Mouse (Mus musculus): ENCODE data around the gene Eno3. TPM values are rescaled to one million over a fixed set of nuclear protein-coding genes. Genes with fewer than 3 reads are reported as not detected.

Gene Eno3
- 100 to 1,000 TPM in 1 of 2 experiments, 10 to 100 TPM in 1; 89.5 to 224 TPM for total RNA-seq (2021)
- long read RNA-seq, experiment 1, transcript Eno3-201 (12 exons, 1,454 nt): major isoform, 80 of 181 reads
- long read RNA-seq, experiment 1, transcript Eno3-202 (12 exons, 1,564 nt): minor isoform, 41 of 181 reads
- long read RNA-seq, experiment 1, transcript Eno3-206 (11 exons, 1,461 nt): minor isoform, 20 of 181 reads
- long read RNA-seq, experiment 1, partial matches to known transcripts: 21 of 181 reads
- long read RNA-seq, experiment 1, other reads (novel, unspliced or antisense): 19 of 181 reads
- long read RNA-seq, experiment 2, transcript Eno3-206 (11 exons, 1,461 nt): minor isoform, 10 of 122 reads
- long read RNA-seq, experiment 2, transcript Eno3-202 (12 exons, 1,564 nt): minor isoform, 34 of 122 reads
- long read RNA-seq, experiment 2, transcript Eno3-201 (12 exons, 1,454 nt): major isoform, 57 of 122 reads
- long read RNA-seq, experiment 2, partial matches to known transcripts: 10 of 122 reads
- long read RNA-seq, experiment 2, other reads (novel, unspliced or antisense): 11 of 122 reads

DNA sequence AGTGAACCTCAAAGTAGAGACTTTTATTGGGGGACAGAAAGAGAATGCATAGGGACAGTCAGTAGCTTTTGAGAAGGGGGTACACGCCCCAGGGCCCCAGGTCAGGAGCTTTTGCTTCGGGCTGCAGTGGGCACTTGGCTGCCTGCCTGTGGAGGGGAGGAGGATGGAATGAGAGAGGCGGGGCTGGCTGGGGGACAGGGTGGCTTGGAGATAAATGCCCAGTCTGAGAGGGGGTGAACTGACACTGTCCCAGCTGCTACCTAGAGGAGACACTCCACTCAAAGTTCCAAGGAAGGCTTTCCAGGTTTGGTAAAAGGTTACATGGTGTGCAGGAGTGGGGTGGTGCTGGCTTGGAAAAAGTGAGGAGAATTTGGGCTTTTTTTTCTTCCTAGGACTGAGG is at the start of gene Eno3:
Gene Eno3, plus strand, starts transcription at position 239 of the 400 bp plus-strand sequence.
- peak; percentile 46 for DNase-seq

DNA sequence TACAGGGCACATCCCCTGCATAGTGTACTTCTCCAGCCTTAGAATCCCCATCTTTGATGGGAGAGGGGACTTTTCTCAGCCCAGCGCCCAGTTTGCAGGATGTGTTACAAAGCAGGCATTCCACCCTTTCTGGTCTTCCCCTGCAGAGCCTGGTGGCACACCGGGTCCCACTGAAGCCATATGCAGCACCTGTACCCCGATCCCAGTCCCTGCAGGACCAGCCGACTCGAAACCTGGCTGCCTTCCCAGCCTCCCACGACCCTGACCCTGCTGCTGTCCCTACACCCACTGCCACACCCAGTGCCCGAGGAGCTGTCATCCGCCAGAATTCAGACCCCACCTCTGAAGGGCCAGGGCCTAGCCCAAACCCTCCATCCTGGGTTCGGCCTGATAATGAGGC is 49.4 kb upstream of the Eno3 start:
- DNase-seq: no peak

DNA sequence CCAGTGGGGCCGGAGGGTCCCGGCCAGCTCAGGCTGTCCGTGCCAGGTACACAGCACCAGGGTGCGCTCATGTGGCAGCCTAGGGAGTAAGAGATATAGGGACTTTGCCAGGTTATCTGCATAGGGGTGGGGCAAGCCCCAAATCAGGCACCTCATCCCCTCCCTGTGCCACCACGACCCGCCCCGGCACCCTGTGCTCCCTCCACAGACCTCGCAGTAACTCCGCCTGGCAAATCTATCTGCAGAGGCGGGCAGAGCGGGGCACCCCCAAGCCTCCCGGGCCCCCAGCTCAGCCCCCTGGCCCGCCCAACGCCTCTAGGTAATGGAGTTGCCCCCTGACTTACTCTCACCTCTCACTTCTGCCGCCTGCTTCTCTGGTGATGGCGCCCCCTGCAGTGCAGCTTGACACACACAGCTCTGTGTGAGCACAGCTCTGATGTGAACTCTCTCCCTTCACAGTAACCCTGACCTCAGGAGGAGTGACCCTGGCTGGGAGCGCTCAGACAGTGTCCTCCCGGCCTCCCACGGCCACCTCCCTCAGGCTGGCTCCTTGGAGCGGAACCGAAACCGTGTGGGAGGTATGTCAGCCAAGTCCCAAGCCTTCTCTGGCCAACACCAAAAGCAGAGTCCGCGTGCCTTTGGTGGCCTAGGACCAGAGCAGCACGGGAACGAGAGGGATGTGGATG is 48.5 kb upstream of the Eno3 start:
- peak; percentile 46 for DNase-seq

DNA sequence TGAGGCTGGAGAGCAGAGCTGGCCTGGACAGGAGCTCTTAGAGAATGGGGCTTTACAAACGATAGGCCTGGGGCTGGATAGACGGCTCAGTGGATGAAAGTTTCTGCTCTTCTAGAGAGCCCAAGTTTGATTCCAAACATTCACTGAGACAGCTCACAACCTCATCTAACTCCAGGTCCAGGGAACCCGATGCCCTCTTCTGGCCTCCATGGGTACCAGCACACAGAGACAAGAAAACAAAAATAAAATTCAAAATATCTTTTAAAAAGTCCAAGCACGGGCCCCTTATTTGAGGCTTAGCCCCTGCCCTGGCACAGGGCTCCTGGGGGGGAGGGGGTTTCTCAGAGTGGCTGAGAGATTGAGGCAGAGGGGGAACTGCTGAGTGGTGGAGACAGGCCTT is 46.2 kb upstream of the Eno3 start:
- no peak for DNase-seq

DNA sequence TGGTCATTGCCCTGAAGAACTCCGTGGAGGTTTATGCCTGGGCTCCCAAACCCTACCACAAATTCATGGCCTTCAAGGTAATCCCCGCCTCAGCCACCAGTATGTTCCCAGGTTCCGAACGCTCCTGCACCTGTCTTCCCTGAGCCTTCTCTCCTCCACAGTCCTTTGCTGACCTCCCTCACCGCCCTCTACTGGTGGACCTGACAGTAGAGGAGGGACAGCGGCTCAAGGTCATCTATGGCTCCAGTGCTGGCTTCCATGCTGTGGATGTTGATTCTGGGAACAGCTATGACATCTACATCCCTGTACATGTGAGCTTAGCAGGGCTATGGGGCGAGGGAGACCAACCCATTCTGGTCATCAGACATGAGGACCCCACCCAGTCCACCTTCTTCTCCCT is 44.5 kb upstream of the Eno3 start:
- no peak for DNase-seq

DNA sequence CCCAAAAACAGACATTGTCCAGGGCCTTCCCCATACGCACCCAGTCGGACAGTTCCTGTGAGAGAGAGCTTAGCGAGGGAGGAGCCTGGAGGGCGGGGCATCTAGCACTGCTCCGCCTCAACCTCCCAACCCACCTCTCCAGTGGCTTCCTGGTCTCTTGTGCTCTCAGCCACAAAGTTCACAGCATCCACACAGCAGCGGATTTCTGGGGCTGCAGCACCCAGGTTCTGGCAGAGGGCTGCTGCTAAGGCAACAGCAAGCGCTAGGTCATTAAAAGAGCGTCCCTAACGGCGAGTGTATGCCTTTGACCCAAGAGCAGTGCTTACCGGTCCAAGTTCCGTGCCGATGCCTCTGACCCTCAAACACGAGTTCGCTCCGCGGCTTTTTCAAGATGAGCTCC is 41.9 kb upstream of the Eno3 start:
- DNase-seq: peak; percentile 81

DNA sequence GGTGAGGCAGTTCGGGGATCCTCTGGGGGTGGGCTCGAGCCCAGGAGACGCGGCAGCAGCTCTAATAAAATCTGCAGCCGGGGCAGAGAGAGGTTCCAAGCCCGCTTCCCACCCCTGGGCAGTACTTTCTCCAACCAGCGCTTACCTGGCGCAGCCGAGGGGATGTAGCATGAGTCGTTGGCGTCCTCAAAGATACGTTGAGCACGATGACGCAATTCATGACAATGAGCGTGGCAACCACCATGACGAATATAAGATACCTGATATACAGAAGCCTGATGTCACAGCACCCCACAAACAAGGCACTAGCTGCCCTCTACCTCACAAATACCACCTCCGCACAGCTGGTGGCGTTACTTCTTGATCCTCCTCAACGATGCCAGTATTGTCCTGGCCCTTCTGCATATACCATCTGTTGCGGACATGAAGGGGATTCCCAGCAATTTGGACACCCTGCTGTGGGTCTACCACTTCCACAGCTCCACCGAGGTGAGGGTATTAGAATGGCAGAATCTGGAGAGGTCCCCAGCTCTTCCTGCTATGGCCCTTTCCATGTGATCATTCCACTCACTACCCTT is 41.4 kb upstream of the Eno3 start, which contains the start of gene 4930544D05Rik:
Gene 4930544D05Rik, plus strand, starts transcription at position 333 of the 578 bp plus-strand sequence.
- no peak for DNase-seq

DNA sequence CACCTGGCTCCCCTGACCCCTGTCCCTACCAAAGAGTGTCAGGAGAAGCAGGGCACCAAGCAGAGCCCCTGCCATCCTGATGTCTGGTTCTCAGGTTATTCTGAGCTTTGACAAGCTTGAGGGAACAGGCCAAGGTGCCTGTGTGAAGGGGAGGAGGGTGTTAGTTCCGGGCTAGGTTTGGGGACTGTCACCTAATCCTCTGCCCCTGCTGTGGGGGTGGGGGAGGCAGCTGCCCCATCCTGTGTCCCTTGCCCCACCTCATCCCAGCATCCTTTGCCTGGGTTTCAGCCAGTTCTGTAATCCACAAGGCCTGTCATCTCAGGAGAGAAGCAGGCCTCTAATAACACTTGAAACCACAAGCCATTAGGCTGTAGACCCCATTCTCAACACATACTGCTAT is 37.9 kb upstream of the Eno3 start, which contains the start of gene Chrne:
Gene Chrne, minus strand, starts transcription at position 116 of the 400 bp plus-strand sequence.
- DNase-seq: no peak

DNA sequence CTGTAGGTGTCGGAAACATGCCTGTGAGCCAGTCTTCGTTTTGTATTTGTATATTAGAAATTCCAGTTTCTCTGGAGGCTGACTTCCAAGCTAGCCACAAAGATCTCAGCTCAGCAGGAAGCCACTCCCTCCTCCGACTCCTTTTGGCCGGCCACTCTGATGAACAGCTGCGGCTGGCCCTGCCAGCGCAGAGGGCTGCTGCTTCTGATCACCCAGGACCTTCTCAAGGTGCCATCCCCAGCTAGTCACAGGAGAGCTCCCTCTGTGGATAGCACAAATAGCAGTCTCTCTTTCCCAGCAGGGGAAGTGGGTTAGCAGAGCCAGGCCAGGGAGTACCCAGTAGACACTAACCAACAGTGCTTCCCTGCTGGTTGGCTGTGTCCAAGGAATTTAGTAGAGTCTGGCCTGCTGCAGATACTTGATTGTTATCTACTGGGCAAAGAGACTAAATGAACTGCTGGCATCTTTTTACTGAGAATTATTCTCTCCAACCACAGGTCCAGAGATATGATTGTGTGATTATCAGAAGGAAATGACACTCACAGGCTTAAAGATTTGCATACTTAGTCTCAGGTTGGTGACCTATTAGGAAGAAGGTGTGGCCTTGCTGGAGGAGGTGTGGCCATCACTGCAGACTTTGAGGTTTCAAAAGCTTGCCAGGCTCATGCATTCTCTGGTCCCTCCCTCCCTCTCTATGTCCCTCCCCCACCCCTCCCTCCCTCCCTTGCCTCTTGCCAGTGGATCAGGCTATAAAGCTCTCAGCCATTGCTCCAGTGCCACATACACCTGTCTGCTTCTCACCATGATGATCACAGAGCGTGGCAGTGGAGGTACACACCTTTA is 34.8 kb upstream of the Eno3 start:
- no peak for DNase-seq

DNA sequence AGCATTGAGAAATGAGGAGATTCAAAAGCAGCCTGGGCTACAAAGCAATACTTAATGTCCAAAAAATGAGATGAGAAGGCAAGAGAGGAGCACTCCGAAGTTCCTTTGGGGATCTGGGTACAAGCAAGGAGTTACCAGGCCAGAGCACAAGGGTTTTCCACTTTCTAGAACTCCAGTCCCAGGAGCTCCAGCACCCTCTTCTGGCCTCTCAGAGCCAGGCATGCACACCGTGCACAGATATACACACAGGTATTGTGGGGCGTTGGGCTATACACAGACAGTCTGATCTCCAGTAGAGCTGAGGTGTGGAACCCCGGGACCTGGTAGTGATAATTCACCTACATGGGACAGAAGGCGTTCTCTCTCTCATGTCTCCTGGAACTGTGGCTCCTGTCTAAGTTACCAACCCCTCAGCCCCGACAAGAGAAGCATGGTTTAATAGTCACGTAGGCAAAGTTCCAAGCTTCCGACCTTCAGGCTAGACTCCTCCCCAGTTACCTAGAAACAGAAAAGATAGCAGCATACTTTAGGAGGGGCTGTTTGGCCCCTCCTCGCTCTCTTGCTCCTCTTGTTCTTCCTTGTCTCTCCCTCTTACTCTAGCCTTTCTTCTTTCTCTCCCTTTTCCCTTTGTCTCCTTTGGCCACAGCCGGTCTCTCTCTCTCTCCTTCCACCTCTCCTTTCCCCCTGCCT is 33.8 kb upstream of the Eno3 start:
- DNase-seq: peak; percentile 53

DNA sequence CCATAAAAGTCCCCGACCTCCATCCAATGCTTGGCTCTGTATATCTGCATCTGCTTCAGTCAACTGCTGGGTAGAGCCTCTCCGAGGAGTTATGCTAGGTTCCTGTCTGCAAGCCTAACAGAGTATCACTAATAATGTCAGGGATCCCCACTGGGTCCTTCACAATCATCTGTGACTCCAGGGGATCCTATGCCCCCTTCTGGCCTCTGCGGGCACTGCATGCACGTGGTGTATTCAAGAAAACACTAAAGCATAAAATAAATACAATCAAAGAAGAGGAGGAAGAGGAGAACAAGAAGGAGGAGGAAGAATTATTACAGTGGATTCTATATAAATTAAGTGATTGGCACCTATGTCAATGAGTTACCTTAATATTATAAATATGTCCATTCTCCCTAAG is 31.5 kb upstream of the Eno3 start:
- peak; percentile 72 for DNase-seq

DNA sequence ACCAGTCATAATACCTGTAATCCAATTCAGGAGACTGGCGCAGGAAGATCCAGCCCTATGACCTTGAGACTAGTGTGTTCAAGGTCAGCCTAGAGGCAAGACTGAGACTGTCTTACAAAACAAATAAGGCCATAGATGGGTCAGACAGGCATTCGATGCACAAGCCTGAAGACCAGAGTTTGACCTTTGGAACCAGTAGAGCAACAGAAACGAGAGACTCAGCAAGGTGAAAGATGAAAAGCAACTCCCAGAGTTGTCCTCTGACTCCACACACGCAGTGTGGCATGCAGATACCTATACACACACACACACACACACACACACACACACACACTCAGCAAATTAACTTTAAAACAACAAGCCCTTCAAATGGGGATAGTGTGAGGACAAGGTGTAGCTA is 30.1 kb upstream of the Eno3 start:
- no peak for DNase-seq

DNA sequence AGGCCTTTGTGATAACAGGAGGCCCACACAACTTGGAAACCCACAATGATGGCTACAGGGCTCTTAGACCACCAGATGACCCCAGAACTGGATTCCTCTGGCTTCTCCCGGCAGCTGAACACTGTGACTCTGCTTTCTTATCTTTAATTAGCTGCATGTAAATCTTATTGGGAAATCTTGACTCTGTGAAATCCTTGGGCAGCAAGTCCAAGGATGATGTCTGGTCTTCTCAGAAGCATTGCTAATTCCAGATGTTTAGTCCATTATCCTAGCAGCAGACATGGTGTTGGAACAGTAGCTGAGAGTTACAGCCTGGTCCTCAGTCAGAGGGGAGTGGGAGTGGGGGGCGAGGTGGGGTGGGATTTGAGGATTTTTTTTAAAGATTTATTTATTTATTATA is 28.6 kb upstream of the Eno3 start:
- DNase-seq: peak; percentile 2

DNA sequence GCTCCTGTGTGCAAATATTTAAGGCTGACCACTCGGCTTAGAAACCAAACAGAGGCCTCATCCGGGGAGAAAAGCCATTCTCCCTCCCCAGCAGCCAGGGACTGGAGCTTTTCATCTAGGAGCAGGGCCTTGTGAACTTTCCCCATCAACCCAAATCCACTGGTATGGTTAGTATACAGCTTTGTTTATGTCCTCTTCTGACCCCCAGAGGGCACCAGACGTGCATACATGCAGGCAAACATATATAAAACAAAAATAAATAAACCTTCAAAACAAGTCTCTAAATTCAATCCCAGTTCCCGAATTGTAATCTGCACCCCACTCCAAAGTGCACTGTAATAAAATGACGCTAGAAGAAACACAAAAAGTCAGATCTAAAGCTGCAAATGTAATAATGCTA is 27.4 kb upstream of the Eno3 start:
- DNase-seq: peak; percentile 17

DNA sequence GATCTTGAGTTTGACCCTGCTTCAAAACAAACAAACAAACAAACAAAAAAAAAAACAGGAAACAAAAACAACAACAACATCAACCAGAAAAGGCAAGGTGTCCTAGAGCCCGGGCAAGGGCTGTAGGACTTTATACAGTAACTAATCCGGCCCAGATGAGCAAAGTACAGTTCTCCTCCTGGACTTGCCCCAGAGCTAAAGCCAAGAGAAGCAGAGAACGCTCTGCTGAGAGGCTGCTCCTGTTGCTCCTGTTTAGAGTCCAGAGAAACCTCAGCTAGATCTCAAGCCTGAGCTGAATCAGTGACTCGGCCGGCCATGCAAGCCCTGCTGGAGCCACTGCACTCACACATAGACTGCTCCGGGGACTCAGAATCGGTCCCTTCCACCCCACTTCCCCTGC is 26.9 kb upstream of the Eno3 start:
- peak; percentile 1 for DNase-seq

DNA sequence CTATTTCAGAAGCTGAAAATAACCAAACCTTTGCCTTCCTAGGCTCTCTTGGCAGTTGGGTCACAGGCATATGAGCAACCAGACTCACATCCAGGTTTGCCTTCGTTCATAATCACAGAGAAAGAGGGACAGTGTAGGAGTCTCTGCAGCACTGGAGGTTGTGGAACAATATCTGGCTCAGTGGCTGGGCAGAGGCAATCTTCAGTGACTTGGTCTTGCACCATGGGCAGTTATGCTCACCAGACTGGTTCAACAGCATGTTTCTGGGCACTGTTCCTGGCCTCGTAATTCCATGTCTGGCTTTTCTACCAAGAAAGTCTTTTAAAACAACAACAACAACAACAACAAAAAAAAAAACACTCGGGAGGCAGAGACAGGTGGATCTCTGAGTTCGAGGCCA is 21.4 kb upstream of the Eno3 start:
- no peak for DNase-seq

DNA sequence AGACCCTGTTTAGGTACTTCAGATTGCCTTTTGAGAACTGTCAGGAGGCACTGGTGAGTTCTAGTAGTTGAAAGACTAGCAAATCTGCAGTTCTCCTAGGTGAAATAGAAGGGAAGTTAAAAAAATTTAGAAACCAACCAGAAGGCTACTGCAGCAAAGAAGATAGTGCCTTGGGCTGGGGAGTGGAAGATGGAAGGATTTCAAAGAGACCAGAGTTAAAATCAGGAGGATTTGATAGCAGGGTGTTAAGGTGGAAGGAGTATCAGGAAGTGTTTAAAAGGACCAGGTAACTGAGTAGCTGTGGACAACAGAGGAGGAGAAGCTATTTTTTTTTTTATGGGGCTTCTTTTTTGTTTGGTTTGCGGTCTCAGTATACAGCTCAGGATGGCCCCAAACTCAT is 19.2 kb upstream of the Eno3 start:
- no peak for DNase-seq

DNA sequence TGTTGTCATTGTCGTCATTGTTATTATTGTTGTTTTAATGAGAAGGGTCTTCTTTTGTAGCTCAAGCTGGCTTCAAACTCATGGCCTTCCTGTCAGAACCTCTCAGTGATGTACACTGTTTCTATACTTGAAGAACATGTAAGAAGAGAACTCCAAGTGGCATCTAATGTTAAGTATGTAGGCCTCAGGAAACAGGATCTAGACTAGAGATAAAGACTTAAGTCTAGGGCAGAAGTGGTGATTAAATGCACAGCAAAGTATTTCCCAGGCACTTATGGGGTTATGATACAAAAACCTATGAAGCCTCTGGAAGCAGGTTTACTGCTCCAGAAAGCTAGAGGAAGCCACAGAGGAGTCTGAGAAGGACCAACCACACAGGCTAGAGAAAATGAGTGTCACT is 18.7 kb upstream of the Eno3 start:
- no peak for DNase-seq

DNA sequence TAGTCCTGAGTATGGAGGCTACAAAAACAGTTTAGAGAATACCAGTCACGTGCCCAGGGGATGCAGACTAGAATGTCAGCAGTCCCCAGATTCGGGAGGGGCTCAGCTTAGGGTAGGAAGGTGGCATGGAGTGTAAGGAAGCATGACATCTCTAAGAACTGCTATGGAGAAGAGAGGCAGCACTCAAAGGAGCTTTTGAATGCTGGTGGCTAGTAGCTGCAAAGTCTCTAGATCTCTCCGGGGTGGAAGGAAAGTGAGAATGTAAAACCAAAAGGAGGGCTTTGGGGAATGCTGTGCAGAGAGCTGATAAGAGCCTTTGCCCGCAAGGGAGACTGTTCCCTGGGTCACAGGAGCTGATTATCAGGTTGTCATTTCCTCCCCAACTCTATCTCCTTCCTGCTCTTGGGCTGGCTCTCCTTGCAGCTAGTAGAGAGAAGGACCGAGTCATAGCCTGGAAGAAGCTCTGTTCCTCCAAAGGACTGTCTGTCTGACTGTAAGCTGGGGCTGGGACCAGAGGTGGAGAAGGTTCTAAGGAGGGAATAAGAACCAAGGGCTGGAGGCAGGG is 18.2 kb upstream of the Eno3 start, which contains the start of gene Gp1ba:
Gene Gp1ba, plus strand, starts transcription at position 409 of the 565 bp plus-strand sequence.
- no peak for DNase-seq

DNA sequence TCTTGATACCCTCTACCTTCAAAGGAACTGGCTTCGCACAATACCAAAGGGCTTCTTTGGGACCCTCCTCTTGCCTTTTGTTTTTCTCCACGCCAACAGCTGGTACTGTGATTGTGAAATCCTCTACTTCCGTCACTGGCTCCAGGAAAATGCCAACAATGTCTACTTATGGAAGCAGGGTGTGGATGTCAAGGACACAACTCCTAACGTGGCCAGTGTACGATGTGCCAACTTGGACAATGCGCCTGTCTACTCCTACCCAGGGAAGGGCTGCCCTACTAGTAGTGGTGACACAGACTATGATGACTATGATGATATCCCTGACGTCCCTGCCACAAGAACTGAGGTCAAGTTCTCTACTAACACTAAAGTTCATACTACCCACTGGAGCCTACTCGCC is 17.0 kb upstream of the Eno3 start:
- no peak for DNase-seq

DNA sequence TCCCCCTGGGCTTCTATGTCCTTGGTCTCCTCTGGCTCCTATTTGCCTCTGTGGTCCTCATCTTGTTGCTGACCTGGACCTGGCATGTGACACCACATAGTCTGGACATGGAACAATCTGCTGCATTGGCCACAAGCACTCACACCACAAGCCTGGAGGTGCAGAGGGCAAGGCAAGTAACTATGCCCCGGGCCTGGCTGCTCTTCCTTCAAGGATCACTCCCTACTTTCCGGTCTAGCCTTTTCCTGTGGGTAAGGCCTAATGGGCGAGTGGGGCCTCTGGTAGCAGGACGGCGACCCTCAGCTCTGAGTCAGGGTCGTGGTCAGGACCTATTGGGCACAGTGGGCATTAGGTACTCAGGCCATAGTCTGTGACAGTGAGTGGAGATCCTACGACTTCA is 15.8 kb upstream of the Eno3 start:
- no peak for DNase-seq
